Mouse (Mus musculus): ENCODE results near the gene Iqch.

Iqch gene

GRCm38 (mm10) chr9:63602043-63602939 lies at the start of gene Iqch, which contains the start of gene Aagab:
TSS of gene Iqch (minus strand) at chr9:63602493.
TSS of gene Aagab (plus strand) at chr9:63602660.
- in situ Hi-C loops (cut with MboI, MseI) = loop anchor here in 1 of 2 experiments (10.0 kb wide), 1 partner anchor 1257 kb away; the partner anchor contains the start of gene Anp32a

- in situ Hi-C loops (cut with MboI, MseI) = loop anchor here in 1 of 2 experiments (5.0 kb wide), 1 partner anchor 191 kb away; no protein-coding TSS in a partner anchor
Observed at GRCm38 (mm10) chr9:63651594-63651993, 49.3 kb upstream of the Iqch start.

GRCm38 (mm10) chr9:63650905-63651304 lies 48.6 kb upstream of the Iqch start:
- in situ Hi-C loops (cut with MboI, MseI) = loop anchor here in 1 of 2 experiments (5.0 kb wide), 1 partner anchor 191 kb away; no protein-coding TSS in a partner anchor

GRCm38 (mm10) chr9:63649841-63650545 lies 47.7 kb upstream of the Iqch start:
- in situ Hi-C loops (cut with MboI, MseI) = loop anchor here (5.0 to 10.0 kb wide), 2 partner anchors 192 to 445 kb away; no protein-coding TSS in a partner anchor

- in situ Hi-C loops (cut with MboI, MseI) = loop anchor here in 1 of 2 experiments (5.0 to 10.0 kb wide), 2 partner anchors 194 to 446 kb away; no protein-coding TSS in a partner anchor
Observed at GRCm38 (mm10) chr9:63648520-63648918, 46.2 kb upstream of the Iqch start.

- in situ Hi-C loops (cut with MboI, MseI) = loop anchor here in 1 of 2 experiments (5.0 to 10.0 kb wide), 2 partner anchors 194 to 447 kb away; no protein-coding TSS in a partner anchor
Observed at GRCm38 (mm10) chr9:63647581-63648519, 45.6 kb upstream of the Iqch start.

- in situ Hi-C loops (cut with MboI, MseI) = loop anchor here in 1 of 2 experiments (5.0 to 10.0 kb wide), 2 partner anchors 197 to 450 kb away; no protein-coding TSS in a partner anchor
Observed at GRCm38 (mm10) chr9:63645084-63645483, 42.8 kb upstream of the Iqch start.

- in situ Hi-C loops (cut with MboI, MseI) = loop anchor here in 1 of 2 experiments (10.0 kb wide), 1 partner anchor 451 kb away; no protein-coding TSS in a partner anchor
Observed at GRCm38 (mm10) chr9:63644011-63644410, 41.7 kb upstream of the Iqch start.

- in situ Hi-C loops (cut with MboI, MseI) = loop anchor here in 1 of 2 experiments (10.0 kb wide), 1 partner anchor 453 kb away; no protein-coding TSS in a partner anchor
Observed at GRCm38 (mm10) chr9:63641983-63642646, 39.8 kb upstream of the Iqch start.

- in situ Hi-C loops (cut with MboI, MseI) = no loop called here
Observed at GRCm38 (mm10) chr9:63636113-63636512, 33.8 kb upstream of the Iqch start.

- in situ Hi-C loops (cut with MboI, MseI) = no loop called here
Observed at GRCm38 (mm10) chr9:63633334-63633733, 31.0 kb upstream of the Iqch start.

GRCm38 (mm10) chr9:63632924-63633323 lies 30.6 kb upstream of the Iqch start:
- in situ Hi-C loops (cut with MboI, MseI) = no loop called here

GRCm38 (mm10) chr9:63632045-63632444 lies 29.8 kb upstream of the Iqch start:
- in situ Hi-C loops (cut with MboI, MseI) = no loop called here

GRCm38 (mm10) chr9:63625090-63625756 lies 22.9 kb upstream of the Iqch start:
- in situ Hi-C loops (cut with MboI, MseI) = no loop called here

- in situ Hi-C loops (cut with MboI, MseI) = no loop called here
Observed at GRCm38 (mm10) chr9:63623895-63624569, 21.7 kb upstream of the Iqch start.

GRCm38 (mm10) chr9:63617967-63618366 lies 15.7 kb upstream of the Iqch start:
- in situ Hi-C loops (cut with MboI, MseI) = no loop called here

GRCm38 (mm10) chr9:63614018-63614985 lies 12.0 kb upstream of the Iqch start:
- in situ Hi-C loops (cut with MboI, MseI) = no loop called here

GRCm38 (mm10) chr9:63613569-63613968 lies 11.3 kb upstream of the Iqch start:
- in situ Hi-C loops (cut with MboI, MseI) = no loop called here
